Mouse (Mus musculus): ENCODE measurements around the gene Tmem178. TPM values are rescaled to one million over a fixed set of nuclear protein-coding genes. Genes with fewer than 3 reads are reported as not detected.

Tmem178 gene
- 36.5 and 41.6 TPM in 2 replicates for polyA plus RNA-seq (2015; fragmentation: Nextera tagmentation; extraction: Ambion mirVana)

DNA sequence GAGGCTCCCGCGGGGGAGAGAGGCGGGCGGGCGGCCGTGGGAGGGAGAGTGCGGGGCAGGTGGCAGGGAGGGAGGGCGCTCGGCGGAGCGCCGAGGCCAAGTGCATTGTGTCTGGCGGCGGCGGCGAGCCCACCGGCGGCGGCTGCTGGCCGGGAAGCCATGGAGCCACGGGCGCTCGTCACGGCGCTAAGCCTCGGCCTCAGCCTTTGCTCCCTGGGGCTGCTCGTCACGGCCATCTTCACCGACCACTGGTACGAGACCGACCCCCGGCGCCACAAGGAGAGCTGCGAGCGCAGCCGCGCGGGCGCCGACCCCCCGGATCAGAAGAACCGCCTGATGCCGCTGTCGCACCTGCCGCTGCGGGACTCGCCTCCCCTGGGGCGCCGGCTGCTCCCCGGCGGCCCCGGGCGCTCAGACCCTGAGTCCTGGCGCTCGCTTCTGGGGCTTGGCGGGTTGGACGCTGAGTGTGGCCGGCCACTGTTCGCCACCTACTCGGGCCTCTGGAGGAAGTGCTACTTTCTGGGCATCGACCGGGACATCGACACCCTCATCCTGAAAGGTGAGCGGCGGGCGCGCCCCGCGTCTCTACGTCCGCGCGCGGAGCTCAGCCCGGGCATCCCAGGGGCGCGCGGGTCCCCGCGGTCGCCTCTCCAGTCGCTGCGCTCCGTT, at the start of gene Tmem178:
Gene Tmem178 (plus strand): TSS at position 103 of the 669 bp plus-strand sequence.
- peak; percentile 65 for ATAC-seq (ENCODE audit: low read depth)
- WGBS, result under 1% methylated on average over 55 of the region's 84 CpGs
- Histone ChIP-seq H3K27me3 (no peaks in the 10 kb centered on the region; the same call in 1 of the 2 replicates), H3K9ac (peak within 1 kb of the TSS; percentile 96), H3K4me3 (peak within 1 kb of the TSS; percentile 88), H3K4me2 (peak within 1 kb of the TSS; percentile 85), H3K9me3 (no peaks in the 10 kb centered on the region), H3K27ac (replicated peaks) (peak within 1 kb of the TSS; percentile 93), H3K4me1 (replicated peaks) (peaks cover 40% of the 10 kb centered on the region), H3K36me3 (no peaks in the 10 kb centered on the region)

DNA sequence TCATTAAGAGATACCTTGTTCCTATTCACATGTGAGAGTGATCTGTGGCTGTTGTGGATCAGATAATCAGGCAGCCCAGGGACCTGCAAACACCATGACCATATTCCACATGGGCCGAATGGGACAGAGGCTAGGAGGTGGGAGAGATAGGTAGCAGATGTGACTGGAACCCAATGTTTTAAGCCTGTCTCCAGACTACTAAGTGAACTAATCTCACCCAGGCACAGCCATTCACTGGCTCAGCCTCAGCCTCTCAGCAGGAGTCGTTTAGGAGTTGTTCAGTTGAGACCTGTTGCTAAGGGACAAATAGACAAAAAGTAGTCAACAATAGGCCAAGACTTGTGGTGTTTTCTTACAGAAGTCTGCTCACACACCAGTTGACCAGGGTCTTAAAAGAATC, 48.0 kb upstream of the Tmem178 start:
- no peaks in the 10 kb centered on the region for H3K9me3 ChIP-seq
- H3K4me3 ChIP-seq, result no peak overlapping the region

DNA sequence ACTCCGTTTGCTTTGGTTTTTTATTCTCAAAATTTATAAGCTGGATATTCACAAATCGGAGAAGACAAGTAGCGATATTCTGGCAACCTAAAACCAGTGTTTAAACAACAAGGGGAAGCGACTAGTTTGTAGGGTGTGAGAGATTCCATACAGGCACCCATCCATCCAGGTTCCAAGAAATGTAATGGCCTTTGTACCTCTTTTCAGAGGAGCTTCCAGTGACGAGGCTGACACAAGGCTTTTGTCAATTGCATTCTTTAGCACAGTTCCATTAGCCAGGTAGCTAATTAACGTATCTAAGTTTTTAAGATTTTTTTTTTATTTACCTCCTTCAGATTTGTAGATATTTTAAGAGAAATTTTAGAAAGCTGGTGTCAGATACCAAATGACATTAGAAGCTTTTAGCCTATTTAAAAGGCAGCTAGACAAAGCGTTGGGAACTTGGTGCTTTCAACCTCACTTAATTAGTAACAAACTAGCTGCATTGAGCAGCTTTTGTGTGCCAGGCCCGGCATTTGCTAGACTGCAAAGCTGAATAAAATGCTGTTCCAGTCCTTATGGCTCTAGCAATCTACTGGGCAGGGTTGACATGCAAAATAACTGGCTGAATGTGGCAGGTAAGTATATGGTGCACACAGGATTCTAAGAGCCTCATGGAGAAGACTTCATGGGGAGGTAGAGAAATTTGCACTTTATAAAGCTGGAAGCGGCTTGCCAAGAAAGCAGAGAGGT, 46.6 kb upstream of the Tmem178 start:
- 69% methylated on average over 9 of the region's 9 CpGs for WGBS
- Histone ChIP-seq H3K27me3 (no peaks in the 10 kb centered on the region), H3K9ac (no peak overlapping the region), H3K9me3 (no peaks in the 10 kb centered on the region), H3K36me3 (no peaks in the 10 kb centered on the region), H3K4me2 (no peak overlapping the region), H3K27ac (replicated peaks) (no peak overlapping the region), H3K4me1 (replicated peaks) (peaks cover 18% of the 10 kb centered on the region), H3K4me3 (no peak overlapping the region)
- ATAC-seq (ENCODE audit: low read depth), result no peak

More for the DNA sequence above, 48.0 kb upstream of the Tmem178 start:
- H3K27ac ChIP-seq (replicated peaks), result no peak overlapping the region
- peaks cover 18% of the 10 kb centered on the region for H3K4me1 ChIP-seq (replicated peaks)
- no peaks in the 10 kb centered on the region for H3K36me3 ChIP-seq
- WGBS, result 47% methylated on average over 2 of the region's 2 CpGs
- no peak overlapping the region for H3K9ac ChIP-seq
- no peak for ATAC-seq (ENCODE audit: low read depth)
- H3K27me3 ChIP-seq, result no peaks in the 10 kb centered on the region
- no peak overlapping the region for H3K4me2 ChIP-seq

DNA sequence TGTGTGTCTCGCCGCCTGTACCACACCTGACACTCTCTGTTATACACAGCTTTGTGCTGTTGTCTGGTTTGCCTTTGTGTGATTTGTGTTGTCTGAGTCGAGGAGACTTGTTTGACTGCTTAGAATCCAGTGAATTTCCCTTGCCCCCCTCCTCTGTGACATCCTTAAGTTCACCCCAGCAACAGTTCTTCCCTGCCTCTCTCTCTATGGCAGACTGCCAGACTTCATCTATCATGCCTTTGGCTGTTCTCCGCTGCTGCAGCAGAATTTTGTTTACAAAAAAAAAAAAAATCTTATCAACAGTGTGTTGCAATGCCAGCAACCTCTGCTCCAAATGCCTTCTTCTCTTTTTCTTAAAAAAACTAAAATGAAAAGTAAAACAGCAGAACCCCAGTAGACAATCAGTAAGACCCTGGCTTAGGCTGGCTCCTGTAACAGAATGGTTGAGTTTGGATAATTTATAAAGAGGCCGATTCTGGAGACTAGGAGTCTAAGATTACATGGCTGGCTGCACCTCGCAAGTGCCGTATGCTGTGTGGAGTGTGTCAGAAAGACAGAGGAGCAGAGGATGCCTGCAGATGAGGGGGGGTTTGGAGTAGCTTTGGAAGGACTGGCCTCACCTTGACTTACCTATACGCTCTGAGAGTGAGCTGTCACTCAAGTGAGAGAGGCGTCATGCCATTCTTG, 44.8 kb upstream of the Tmem178 start:
- Histone ChIP-seq H3K4me1 (replicated peaks) (peaks cover 25% of the 10 kb centered on the region), H3K27me3 (no peaks in the 10 kb centered on the region), H3K36me3 (no peaks in the 10 kb centered on the region), H3K4me2 (peak overlapping the region; percentile 20; the same call in 1 of the 2 replicates), H3K9ac (no peak overlapping the region), H3K27ac (replicated peaks) (peak overlapping the region; percentile 57), H3K4me3 (no peak overlapping the region), H3K9me3 (no peaks in the 10 kb centered on the region)
- ATAC-seq (ENCODE audit: low read depth), result peak; percentile 67
- 41% methylated on average over 9 of the region's 9 CpGs for WGBS

DNA sequence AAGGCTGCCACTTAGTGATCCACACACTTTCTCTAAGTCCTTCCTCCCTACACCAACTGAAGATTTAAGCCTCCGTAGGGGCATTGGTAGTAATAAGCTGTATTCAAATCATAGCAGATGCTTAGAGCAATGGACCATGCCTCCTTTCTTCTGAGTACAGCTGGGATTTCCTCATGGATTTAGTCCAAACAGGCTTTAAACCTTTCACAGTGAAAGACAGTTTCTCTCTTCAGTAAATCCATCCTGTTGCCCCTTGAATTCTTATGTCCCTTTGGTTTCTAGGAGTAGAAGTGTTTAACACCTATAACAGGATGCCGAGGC, 44.3 kb upstream of the Tmem178 start:
- Histone ChIP-seq H3K9ac (no peak overlapping the region), H3K27ac (replicated peaks) (peak overlapping the region; percentile 57), H3K36me3 (no peaks in the 10 kb centered on the region), H3K9me3 (no peaks in the 10 kb centered on the region), H3K4me3 (no peak overlapping the region), H3K4me2 (peak overlapping the region; percentile 20; the same call in 1 of the 2 replicates), H3K4me1 (replicated peaks) (peaks cover 30% of the 10 kb centered on the region), H3K27me3 (no peaks in the 10 kb centered on the region)
- ATAC-seq (ENCODE audit: low read depth), result peak; percentile 51
- 58% methylated on average over 2 of the region's 2 CpGs for WGBS

DNA sequence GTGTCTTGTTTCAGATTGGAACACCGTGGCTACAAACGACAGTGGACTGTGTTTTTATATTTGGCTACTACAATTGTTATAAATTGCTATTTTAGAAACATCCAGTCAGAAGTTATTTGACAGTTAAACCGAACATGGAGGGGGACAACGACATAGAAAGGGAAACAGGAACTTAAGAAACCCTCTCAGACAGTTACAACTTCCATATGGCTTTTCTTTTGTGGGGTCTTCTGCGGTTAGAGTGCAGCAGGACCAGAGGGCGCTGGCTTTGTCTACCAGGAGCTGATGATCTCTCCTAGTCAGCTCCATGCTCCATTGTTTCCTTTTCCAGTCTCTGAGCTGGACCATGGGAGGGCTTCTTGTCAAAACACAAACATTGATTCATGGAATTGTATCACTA, 42.5 kb upstream of the Tmem178 start:
- no peak overlapping the region for H3K4me2 ChIP-seq
- H3K9ac ChIP-seq, result no peak overlapping the region
- no peaks in the 10 kb centered on the region for H3K27me3 ChIP-seq
- H3K4me1 ChIP-seq (replicated peaks), result peaks cover 33% of the 10 kb centered on the region
- 88% methylated on average over 6 of the region's 6 CpGs for WGBS
- no peaks in the 10 kb centered on the region for H3K36me3 ChIP-seq
- H3K9me3 ChIP-seq, result no peaks in the 10 kb centered on the region
- no peak for ATAC-seq (ENCODE audit: low read depth)
- H3K27ac ChIP-seq (replicated peaks), result no peak overlapping the region
- no peak overlapping the region for H3K4me3 ChIP-seq

DNA sequence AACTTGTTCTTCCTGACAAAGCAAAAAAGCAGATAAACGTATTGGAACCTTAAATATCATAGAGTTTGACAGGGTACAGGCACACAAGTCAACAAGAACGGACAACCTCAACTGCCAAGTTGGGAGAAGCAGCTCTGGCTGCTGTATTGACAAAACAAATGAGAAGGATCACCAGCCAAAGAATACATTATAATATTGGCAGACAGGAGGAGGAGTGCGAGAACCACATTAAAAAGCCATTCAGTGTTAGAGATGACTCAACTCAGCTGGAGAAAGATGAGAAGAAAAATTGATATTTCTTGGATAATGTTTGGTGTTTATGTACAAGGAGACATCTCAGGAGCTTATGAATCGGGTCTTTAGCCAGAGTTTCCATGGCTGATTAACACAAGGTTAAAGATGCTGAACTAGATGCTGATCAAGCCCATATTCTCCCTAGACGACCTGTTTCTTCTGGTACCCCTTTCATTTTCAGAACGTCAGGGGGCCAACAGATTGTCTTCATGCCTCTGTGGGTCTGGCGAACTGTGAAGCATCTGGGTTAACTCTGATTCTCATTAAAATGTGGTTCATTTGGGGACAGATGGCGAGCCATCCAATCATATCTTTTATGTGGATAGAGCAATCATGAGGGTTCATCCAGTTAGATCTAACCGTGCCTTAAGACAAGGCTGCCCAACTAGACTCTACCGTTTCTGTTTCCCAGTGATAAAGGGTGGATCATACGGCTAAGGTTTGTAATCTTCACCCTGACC, 41.1 kb upstream of the Tmem178 start:
- H3K9me3 ChIP-seq, result no peaks in the 10 kb centered on the region
- no peaks in the 10 kb centered on the region for H3K36me3 ChIP-seq
- no peaks in the 10 kb centered on the region for H3K27me3 ChIP-seq
- no peak overlapping the region for H3K9ac ChIP-seq
- no peak overlapping the region for H3K4me2 ChIP-seq
- 71% methylated on average over 11 of the region's 11 CpGs for WGBS
- H3K4me3 ChIP-seq, result no peak overlapping the region
- H3K4me1 ChIP-seq (replicated peaks), result peaks cover 33% of the 10 kb centered on the region
- ATAC-seq (ENCODE audit: low read depth), result no peak
- no peak overlapping the region for H3K27ac ChIP-seq (replicated peaks)

DNA sequence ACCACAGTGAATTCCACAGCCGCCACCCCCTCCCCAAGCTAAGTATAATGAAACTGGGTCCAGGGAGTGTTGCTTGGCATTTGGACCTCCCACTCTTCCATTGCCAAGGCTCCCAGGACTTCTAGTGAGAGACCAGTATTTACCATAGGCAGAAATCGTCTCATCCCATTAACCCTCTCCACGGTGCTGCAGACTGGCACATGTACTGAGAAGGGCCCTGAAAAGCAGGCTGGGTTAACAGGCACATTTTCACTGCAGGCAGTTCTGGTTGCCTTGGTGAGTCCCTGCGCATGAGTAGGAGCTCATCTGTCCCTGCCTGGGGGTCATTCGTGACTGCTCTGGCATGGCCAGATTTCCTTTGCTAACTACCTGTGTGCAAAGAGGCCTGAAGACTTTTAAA, 40.4 kb upstream of the Tmem178 start:
- Histone ChIP-seq H3K9me3 (no peaks in the 10 kb centered on the region), H3K4me3 (no peak overlapping the region), H3K36me3 (no peaks in the 10 kb centered on the region), H3K9ac (no peak overlapping the region), H3K4me2 (no peak overlapping the region), H3K27me3 (no peaks in the 10 kb centered on the region), H3K27ac (replicated peaks) (peak overlapping the region; percentile 33; the same call in 1 of the 2 replicates), H3K4me1 (replicated peaks) (peaks cover 28% of the 10 kb centered on the region)
- peak; percentile 76 for ATAC-seq (ENCODE audit: low read depth)
- 64% methylated on average over 5 of the region's 5 CpGs for WGBS

DNA sequence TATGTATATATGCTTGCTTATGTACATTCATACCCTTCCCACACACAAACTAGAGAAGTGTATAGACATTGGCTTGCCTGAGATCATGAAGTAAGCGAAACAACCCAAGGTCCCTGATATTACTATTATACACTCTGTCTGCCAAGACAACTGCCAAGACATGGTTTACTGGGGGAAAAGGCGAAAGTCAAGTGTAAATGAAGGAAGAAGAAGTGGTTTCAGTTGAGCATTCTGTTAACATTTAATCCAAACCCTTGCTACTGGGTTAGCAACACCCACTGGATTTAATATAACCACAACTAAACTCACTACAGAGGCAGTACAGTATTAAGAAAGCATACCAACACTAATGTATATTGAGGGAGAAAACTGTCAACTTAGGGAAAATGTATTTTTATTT, 28.8 kb upstream of the Tmem178 start:
- ATAC-seq (ENCODE audit: low read depth), result no peak
- H3K4me2 ChIP-seq, result no peak overlapping the region
- H3K36me3 ChIP-seq, result no peaks in the 10 kb centered on the region
- H3K27me3 ChIP-seq, result no peaks in the 10 kb centered on the region
- H3K4me1 ChIP-seq (replicated peaks), result no peaks in the 10 kb centered on the region
- no peaks in the 10 kb centered on the region for H3K9me3 ChIP-seq
- no peak overlapping the region for H3K4me3 ChIP-seq
- H3K9ac ChIP-seq, result no peak overlapping the region
- no peak overlapping the region for H3K27ac ChIP-seq (replicated peaks)
- 96% methylated on average over 2 of the region's 2 CpGs for WGBS

DNA sequence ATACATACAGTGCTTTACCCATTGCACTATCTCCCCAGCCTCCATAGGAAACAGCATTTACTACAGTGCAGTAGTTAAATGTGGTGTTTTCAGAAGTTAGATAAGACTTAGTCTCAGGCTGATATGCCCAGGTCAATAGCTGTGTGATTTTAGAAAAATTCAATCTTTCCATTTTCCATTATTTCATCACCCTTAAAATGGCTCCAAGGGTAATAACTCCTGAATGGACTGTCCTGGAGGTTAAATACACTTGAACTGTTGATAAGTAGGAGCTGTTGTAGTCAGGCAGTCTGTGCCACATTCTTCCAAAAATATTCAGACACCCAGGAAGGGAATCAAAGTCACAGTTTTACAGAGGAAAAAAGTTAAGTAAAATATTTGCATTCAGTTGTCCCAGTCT, 25.2 kb upstream of the Tmem178 start:
- Histone ChIP-seq H3K27ac (replicated peaks) (no peak overlapping the region), H3K9ac (no peak overlapping the region), H3K9me3 (no peaks in the 10 kb centered on the region), H3K4me1 (replicated peaks) (no peaks in the 10 kb centered on the region; the same call in 1 of the 2 replicates), H3K4me2 (no peak overlapping the region), H3K27me3 (no peaks in the 10 kb centered on the region), H3K36me3 (no peaks in the 10 kb centered on the region), H3K4me3 (no peak overlapping the region)
- no peak for ATAC-seq (ENCODE audit: low read depth)

DNA sequence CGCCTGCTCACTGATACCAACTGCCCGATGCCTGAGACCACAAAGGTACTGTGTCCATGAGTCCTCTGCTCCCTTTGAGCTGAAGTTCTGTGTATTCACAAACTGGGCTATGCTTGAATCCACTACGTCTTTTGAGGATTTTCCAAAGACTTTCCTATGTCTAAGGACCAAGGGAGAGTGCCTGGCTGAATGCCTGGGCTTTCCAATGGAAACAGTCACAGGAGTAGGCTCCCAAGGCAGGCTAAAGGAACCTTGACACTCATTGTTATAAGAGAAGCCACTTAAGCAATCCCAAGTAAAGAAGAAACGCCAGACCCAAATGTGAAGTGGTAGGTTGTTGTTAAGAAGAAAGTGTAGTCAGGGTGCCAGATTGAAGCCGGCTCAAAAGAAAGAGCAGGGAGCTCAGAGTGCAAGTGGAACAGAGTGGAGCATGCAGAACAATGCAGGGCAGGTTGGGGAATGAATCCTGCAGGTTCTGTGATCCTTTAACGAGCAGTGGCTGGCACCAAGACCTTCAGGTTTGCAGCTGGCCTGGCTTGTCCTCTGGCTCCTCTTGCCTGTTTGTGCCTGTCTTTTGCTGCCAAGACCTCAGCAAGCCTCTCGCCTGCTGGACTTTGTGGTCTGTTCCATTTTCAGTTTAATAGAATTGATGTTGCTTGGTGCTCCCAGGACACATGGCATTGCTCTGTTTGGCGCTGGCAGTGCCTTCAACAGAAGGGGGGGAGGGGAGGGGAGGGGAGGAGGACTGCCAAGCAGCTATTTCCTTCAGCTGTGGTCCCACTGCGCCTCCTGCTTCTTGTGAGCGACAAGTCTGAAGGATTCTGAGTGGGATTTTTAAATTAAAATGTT, 22.9 kb upstream of the Tmem178 start:
- no peaks in the 10 kb centered on the region for H3K9me3 ChIP-seq
- H3K27ac ChIP-seq (replicated peaks), result no peak overlapping the region
- H3K27me3 ChIP-seq, result no peaks in the 10 kb centered on the region
- H3K4me1 ChIP-seq (replicated peaks), result peaks cover 3% of the 10 kb centered on the region; the same call in 1 of the 2 replicates
- H3K36me3 ChIP-seq, result no peaks in the 10 kb centered on the region
- 74% methylated on average over 10 of the region's 10 CpGs for WGBS
- H3K9ac ChIP-seq, result no peak overlapping the region
- ATAC-seq (ENCODE audit: low read depth), result peak; percentile 50; the same call in 1 of the 2 replicates
- no peak overlapping the region for H3K4me2 ChIP-seq
- H3K4me3 ChIP-seq, result no peak overlapping the region
